Mouse (Mus musculus): ENCODE measurements at regions not wholly inside any gene's neighbourhood (a gene's known extent, or its start where the extent isn't known, plus 50 kb on each side); places are given as distances from the start of the nearest gene placed in this dataset.
"Not testable (repeated sequence)": the region's sequence is repeated elsewhere in the genome, so short reads cannot be mapped to it uniquely, and the experiment has no call there.

- no peak for DNase-seq (ENCODE audit: low read depth, low spot score)
Observed at GRCm38 (mm10) chr8:8978969-8979368, 288.6 kb upstream of the Arglu1 start.

- no peak for DNase-seq (ENCODE audit: low read depth, low spot score)
Observed at GRCm38 (mm10) chr8:8973769-8974168, 283.4 kb upstream of the Arglu1 start.

- DNase-seq (ENCODE audit: low read depth, low spot score) = no peak
Observed at GRCm38 (mm10) chr8:8973334-8973733, 283.0 kb upstream of the Arglu1 start.

GRCm38 (mm10) chr8:8970776-8971175, 280.5 kb upstream of the Arglu1 start:
- DNase-seq (ENCODE audit: low read depth, low spot score) = no peak

- DNase-seq (ENCODE audit: low read depth, low spot score) = no peak
Observed at GRCm38 (mm10) chr8:8970346-8970745, 280.0 kb upstream of the Arglu1 start.

- DNase-seq (ENCODE audit: low read depth, low spot score) = no peak
Observed at GRCm38 (mm10) chr8:8969112-8969950, 279.0 kb upstream of the Arglu1 start.

GRCm38 (mm10) chr8:8966658-8967048, 276.3 kb upstream of the Arglu1 start:
- no peak for DNase-seq (ENCODE audit: low read depth, low spot score)

GRCm38 (mm10) chr8:8965983-8966657, 275.8 kb upstream of the Arglu1 start:
- DNase-seq (ENCODE audit: low read depth, low spot score) = no peak

GRCm38 (mm10) chr8:8960221-8960620, 269.9 kb upstream of the Arglu1 start:
- DNase-seq (ENCODE audit: low read depth, low spot score) = no peak

- no peak for DNase-seq (ENCODE audit: low read depth, low spot score)
Observed at GRCm38 (mm10) chr8:8959787-8960093, 269.4 kb upstream of the Arglu1 start.

GRCm38 (mm10) chr8:8959021-8959786, 268.9 kb upstream of the Arglu1 start:
- DNase-seq (ENCODE audit: low read depth, low spot score) = no peak

- DNase-seq (ENCODE audit: low read depth, low spot score) = not testable (repeated sequence)
Observed at GRCm38 (mm10) chr8:8958140-8958539, 267.8 kb upstream of the Arglu1 start.

GRCm38 (mm10) chr8:8952212-8952611, 261.9 kb upstream of the Arglu1 start:
- no peak for DNase-seq (ENCODE audit: low read depth, low spot score)

- no peak for DNase-seq (ENCODE audit: low read depth, low spot score)
Observed at GRCm38 (mm10) chr8:8951186-8951585, 260.9 kb upstream of the Arglu1 start.

GRCm38 (mm10) chr8:8947516-8948161, 257.3 kb upstream of the Arglu1 start:
- no peak for DNase-seq (ENCODE audit: low read depth, low spot score)

GRCm38 (mm10) chr8:8942991-8943390, 252.7 kb upstream of the Arglu1 start:
- no peak for DNase-seq (ENCODE audit: low read depth, low spot score)

GRCm38 (mm10) chr8:8940899-8941298, 250.6 kb upstream of the Arglu1 start:
- no peak for DNase-seq (ENCODE audit: low read depth, low spot score)

GRCm38 (mm10) chr8:8938536-8938935, 248.2 kb upstream of the Arglu1 start:
- DNase-seq (ENCODE audit: low read depth, low spot score) = no peak

GRCm38 (mm10) chr8:8932466-8932865, 242.1 kb upstream of the Arglu1 start:
- no peak for DNase-seq (ENCODE audit: low read depth, low spot score)

- DNase-seq (ENCODE audit: low read depth, low spot score) = no peak
Observed at GRCm38 (mm10) chr8:8931746-8932145, 241.4 kb upstream of the Arglu1 start.

GRCm38 (mm10) chr8:8928074-8928862, 237.9 kb upstream of the Arglu1 start:
- no peak for DNase-seq (ENCODE audit: low read depth, low spot score)
